Mouse (Mus musculus): ENCODE data around the gene Il6ra. TPM values are rescaled to one million over a fixed set of nuclear protein-coding genes. Genes with fewer than 3 reads are reported as not detected.
A peak's percentile ranks its signal among the peaks of the same experiment; 100 is the strongest.

Gene Il6ra
- polyA plus RNA-seq, 1 experiment from 2014 or later: 1.6 TPM

DNA sequence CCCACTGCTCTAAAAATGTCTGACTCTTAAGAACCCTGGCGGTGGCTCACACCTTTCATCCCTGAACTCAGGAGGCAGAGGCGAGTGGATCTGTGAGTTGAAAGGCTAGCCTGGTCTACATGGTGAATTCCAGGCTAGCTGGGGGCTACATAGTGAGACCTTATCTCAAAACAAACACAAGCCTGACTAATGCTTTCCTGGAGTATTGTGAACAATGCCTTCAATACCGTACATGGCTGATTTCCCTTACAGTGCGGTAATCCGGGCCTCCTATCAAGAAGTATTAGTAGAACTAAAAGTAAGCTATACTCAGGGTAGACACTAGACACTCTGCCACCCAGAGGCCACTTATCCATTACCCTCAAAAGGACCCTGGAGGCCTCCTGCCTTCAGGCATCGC lies 64.9 kb downstream of the Il6ra start:
- Histone ChIP-seq H3K27ac (ENCODE audit: low read length) (no peak overlapping the region), H3K4me2 (replicated peaks; ENCODE audit: low read depth, low read length) (no peak overlapping the region), H3K27me3 (ENCODE audit: control insufficient read depth, insufficient read depth, low read length) (no peaks in the 10 kb centered on the region), H3K36me3 (ENCODE audit: control insufficient read depth, insufficient read depth, low read length) (no peaks in the 10 kb centered on the region), H3K9me3 (ENCODE audit: control insufficient read depth, low read depth, low read length) (no peaks in the 10 kb centered on the region), H3K4me1 (ENCODE audit: control insufficient read depth, insufficient read depth, low read length) (no peaks in the 10 kb centered on the region), H3K4me3 (ENCODE audit: low read depth, low read length) (no peak overlapping the region), H3K9ac (replicated peaks; ENCODE audit: low read depth, low read length) (no peak overlapping the region)
- 83% methylated on average over 6 of the region's 6 CpGs for WGBS
- no peak for ATAC-seq (ENCODE audit: insufficient number of reproducible peaks, insufficient read depth, low FRiP score, low read depth)

DNA sequence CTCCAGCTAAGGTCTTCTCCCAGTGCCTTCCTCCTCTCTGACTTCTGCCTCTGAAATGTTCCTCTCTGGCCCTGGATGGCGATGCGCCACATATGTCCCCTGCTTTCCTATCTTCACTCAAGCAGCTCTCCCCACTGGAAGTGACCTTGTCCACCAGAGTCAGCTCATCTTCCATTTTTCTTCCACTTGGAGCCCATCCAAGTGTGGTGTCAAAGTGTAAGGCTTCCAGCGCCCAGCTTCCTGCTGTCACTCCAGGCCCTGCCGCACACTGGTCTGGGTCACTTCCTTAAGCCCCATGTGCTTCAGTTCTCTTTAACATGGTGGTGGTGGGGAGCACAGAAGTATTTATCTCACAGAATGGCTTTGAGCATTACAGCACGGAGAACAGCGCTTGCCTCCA lies 65.4 kb downstream of the Il6ra start:
- no peak overlapping the region for H3K27ac ChIP-seq (ENCODE audit: low read length)

DNA sequence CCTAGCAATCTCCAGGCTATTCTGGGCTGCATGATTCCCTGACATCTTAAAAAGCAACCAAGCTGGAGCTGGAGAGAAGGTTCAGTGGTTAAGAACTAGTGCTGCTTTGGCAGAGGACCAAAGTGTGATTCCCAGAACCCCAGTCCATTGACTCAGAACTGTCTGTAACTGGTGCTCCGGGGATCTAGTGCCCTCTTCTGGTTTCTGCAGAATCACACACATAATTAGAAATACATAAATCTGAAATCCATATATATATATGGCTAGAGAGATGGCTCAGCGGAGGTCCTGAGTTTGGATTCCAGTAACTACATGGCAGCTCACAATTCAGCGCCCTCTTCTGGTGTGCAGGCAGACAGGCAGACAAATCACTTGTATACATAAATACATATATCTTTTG lies 65.9 kb downstream of the Il6ra start:
- H3K9ac ChIP-seq (replicated peaks; ENCODE audit: low read depth, low read length): no peak overlapping the region
- WGBS: 74% methylated on average over 3 of the region's 3 CpGs
- ATAC-seq (ENCODE audit: insufficient number of reproducible peaks, insufficient read depth, low FRiP score, low read depth): no peak

More for the DNA sequence above, 65.4 kb downstream of the Il6ra start:
- H3K27me3 ChIP-seq (ENCODE audit: control insufficient read depth, insufficient read depth, low read length): no peaks in the 10 kb centered on the region
- H3K36me3 ChIP-seq (ENCODE audit: control insufficient read depth, insufficient read depth, low read length): no peaks in the 10 kb centered on the region
- H3K9me3 ChIP-seq (ENCODE audit: control insufficient read depth, low read depth, low read length): no peaks in the 10 kb centered on the region
- no peak overlapping the region for H3K4me2 ChIP-seq (replicated peaks; ENCODE audit: low read depth, low read length)
- H3K4me3 ChIP-seq (ENCODE audit: low read depth, low read length): no peak overlapping the region
- 69% methylated on average over 6 of the region's 6 CpGs for WGBS
- ATAC-seq (ENCODE audit: insufficient number of reproducible peaks, insufficient read depth, low FRiP score, low read depth): no peak
- H3K4me1 ChIP-seq (ENCODE audit: control insufficient read depth, insufficient read depth, low read length): no peaks in the 10 kb centered on the region
- H3K9ac ChIP-seq (replicated peaks; ENCODE audit: low read depth, low read length): no peak overlapping the region

DNA sequence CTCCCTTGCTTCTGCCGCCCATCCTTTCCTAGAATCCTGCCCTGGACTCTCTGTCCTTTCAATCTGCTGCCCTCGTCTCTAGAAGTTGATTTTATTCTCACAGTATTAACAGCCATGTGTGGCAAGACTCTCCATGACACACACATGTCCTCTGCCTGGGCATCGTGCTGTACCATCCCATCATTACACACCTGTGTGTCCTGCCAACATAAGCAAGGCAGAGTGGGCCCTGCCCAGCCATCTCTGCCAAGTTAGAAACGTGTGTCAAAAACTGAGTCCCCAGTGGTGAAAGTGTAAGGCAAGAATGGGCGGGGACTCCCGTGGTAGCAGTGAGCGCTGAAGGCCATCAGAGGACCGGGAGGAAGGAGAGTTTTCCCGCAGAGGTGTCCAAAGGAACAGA lies 67.2 kb downstream of the Il6ra start:
- Histone ChIP-seq H3K4me3 (ENCODE audit: low read depth, low read length) (no peak overlapping the region), H3K36me3 (ENCODE audit: control insufficient read depth, insufficient read depth, low read length) (no peaks in the 10 kb centered on the region), H3K4me2 (replicated peaks; ENCODE audit: low read depth, low read length) (no peak overlapping the region), H3K27ac (ENCODE audit: low read length) (no peak overlapping the region), H3K4me1 (ENCODE audit: control insufficient read depth, insufficient read depth, low read length) (no peaks in the 10 kb centered on the region), H3K27me3 (ENCODE audit: control insufficient read depth, insufficient read depth, low read length) (no peaks in the 10 kb centered on the region), H3K9ac (replicated peaks; ENCODE audit: low read depth, low read length) (no peak overlapping the region), H3K9me3 (ENCODE audit: control insufficient read depth, low read depth, low read length) (no peaks in the 10 kb centered on the region)
- ATAC-seq (ENCODE audit: insufficient number of reproducible peaks, insufficient read depth, low FRiP score, low read depth): no peak
- 75% methylated on average over 9 of the region's 9 CpGs for WGBS

More for the DNA sequence above, 65.9 kb downstream of the Il6ra start:
- no peak overlapping the region for H3K27ac ChIP-seq (ENCODE audit: low read length)
- H3K9me3 ChIP-seq (ENCODE audit: control insufficient read depth, low read depth, low read length): no peaks in the 10 kb centered on the region
- no peaks in the 10 kb centered on the region for H3K4me1 ChIP-seq (ENCODE audit: control insufficient read depth, insufficient read depth, low read length)
- H3K36me3 ChIP-seq (ENCODE audit: control insufficient read depth, insufficient read depth, low read length): no peaks in the 10 kb centered on the region
- H3K4me2 ChIP-seq (replicated peaks; ENCODE audit: low read depth, low read length): no peak overlapping the region
- no peak overlapping the region for H3K4me3 ChIP-seq (ENCODE audit: low read depth, low read length)
- no peaks in the 10 kb centered on the region for H3K27me3 ChIP-seq (ENCODE audit: control insufficient read depth, insufficient read depth, low read length)

GRCm38 (mm10) chr3:89843148-89843547 lies 69.8 kb downstream of the Il6ra start:
- no peak overlapping the region for H3K4me3 ChIP-seq (ENCODE audit: low read depth, low read length)
- H3K27me3 ChIP-seq (ENCODE audit: control insufficient read depth, insufficient read depth, low read length): no peaks in the 10 kb centered on the region
- H3K4me1 ChIP-seq (ENCODE audit: control insufficient read depth, insufficient read depth, low read length): no peaks in the 10 kb centered on the region
- no peak overlapping the region for H3K4me2 ChIP-seq (replicated peaks; ENCODE audit: low read depth, low read length)
- H3K27ac ChIP-seq (ENCODE audit: low read length): no peak overlapping the region
- H3K36me3 ChIP-seq (ENCODE audit: control insufficient read depth, insufficient read depth, low read length): no peaks in the 10 kb centered on the region
- no peak overlapping the region for H3K9ac ChIP-seq (replicated peaks; ENCODE audit: low read depth, low read length)
- WGBS: 50% methylated on average over 9 of the region's 9 CpGs
- ATAC-seq (ENCODE audit: insufficient number of reproducible peaks, insufficient read depth, low FRiP score, low read depth): no peak
- no peaks in the 10 kb centered on the region for H3K9me3 ChIP-seq (ENCODE audit: control insufficient read depth, low read depth, low read length)

DNA sequence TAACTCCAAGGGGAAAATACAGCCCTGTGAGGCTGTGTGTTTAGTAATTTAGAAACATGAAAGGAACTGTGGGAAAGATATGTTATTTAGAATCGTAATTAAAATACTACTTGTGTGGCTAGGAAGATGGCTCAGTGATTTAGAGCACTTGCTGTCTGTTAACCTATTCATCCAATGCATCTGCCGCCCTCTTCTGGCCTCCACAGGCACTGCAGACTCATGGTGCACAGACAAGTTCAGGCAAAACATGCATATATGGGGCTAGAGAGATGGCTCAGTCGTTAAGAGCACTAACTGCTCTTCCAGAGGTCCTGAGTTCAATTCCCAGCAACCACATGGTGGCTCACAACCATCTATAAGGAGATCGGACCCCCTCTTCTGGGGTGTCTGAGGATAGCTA lies 70.7 kb downstream of the Il6ra start:
- no peaks in the 10 kb centered on the region for H3K4me1 ChIP-seq (ENCODE audit: control insufficient read depth, insufficient read depth, low read length)
- no peak for ATAC-seq (ENCODE audit: insufficient number of reproducible peaks, insufficient read depth, low FRiP score, low read depth)

GRCm38 (mm10) chr3:89835362-89835761 lies 77.6 kb downstream of the Il6ra start:
- peaks cover 23% of the 10 kb centered on the region for H3K27me3 ChIP-seq (ENCODE audit: control insufficient read depth, insufficient read depth, low read length)

More for the DNA sequence above, 70.7 kb downstream of the Il6ra start:
- H3K27ac ChIP-seq (ENCODE audit: low read length): no peak overlapping the region
- no peaks in the 10 kb centered on the region for H3K36me3 ChIP-seq (ENCODE audit: control insufficient read depth, insufficient read depth, low read length)
- 68% methylated on average over 4 of the region's 4 CpGs for WGBS
- H3K9me3 ChIP-seq (ENCODE audit: control insufficient read depth, low read depth, low read length): no peaks in the 10 kb centered on the region
- H3K27me3 ChIP-seq (ENCODE audit: control insufficient read depth, insufficient read depth, low read length): no peaks in the 10 kb centered on the region
- H3K4me2 ChIP-seq (replicated peaks; ENCODE audit: low read depth, low read length): no peak overlapping the region
- H3K4me3 ChIP-seq (ENCODE audit: low read depth, low read length): no peak overlapping the region
- no peak overlapping the region for H3K9ac ChIP-seq (replicated peaks; ENCODE audit: low read depth, low read length)

GRCm38 (mm10) chr3:89830815-89831591 lies 82.0 kb downstream of the Il6ra start, which contains the start of gene She:
TSS of gene She (plus strand) at chr3:89831370.
- H3K9ac ChIP-seq (replicated peaks; ENCODE audit: low read depth, low read length): peak within 1 kb of the TSS; percentile 45
- H3K27ac ChIP-seq (ENCODE audit: low read length): no peak within 1 kb of the TSS
- H3K27me3 ChIP-seq (ENCODE audit: control insufficient read depth, insufficient read depth, low read length): peaks cover 29% of the 10 kb centered on the region
- H3K9me3 ChIP-seq (ENCODE audit: control insufficient read depth, low read depth, low read length): no peaks in the 10 kb centered on the region
- H3K36me3 ChIP-seq (ENCODE audit: control insufficient read depth, insufficient read depth, low read length): no peaks in the 10 kb centered on the region
- H3K4me3 ChIP-seq (ENCODE audit: low read depth, low read length): peak within 1 kb of the TSS; percentile 43
- no peaks in the 10 kb centered on the region for H3K4me1 ChIP-seq (ENCODE audit: control insufficient read depth, insufficient read depth, low read length)
- peak within 1 kb of the TSS; percentile 67 for H3K4me2 ChIP-seq (replicated peaks; ENCODE audit: low read depth, low read length)
- ATAC-seq (ENCODE audit: insufficient number of reproducible peaks, insufficient read depth, low FRiP score, low read depth): peak; percentile 42; the same call in 1 of the 2 replicates
- 2% methylated on average over 83 of the region's 96 CpGs for WGBS

More at GRCm38 (mm10) chr3:89835362-89835761, 77.6 kb downstream of the Il6ra start:
- no peaks in the 10 kb centered on the region for H3K4me1 ChIP-seq (ENCODE audit: control insufficient read depth, insufficient read depth, low read length)
- H3K4me3 ChIP-seq (ENCODE audit: low read depth, low read length): no peak overlapping the region
- H3K4me2 ChIP-seq (replicated peaks; ENCODE audit: low read depth, low read length): no peak overlapping the region
- no peak overlapping the region for H3K27ac ChIP-seq (ENCODE audit: low read length)
- 35% methylated on average over 8 of the region's 8 CpGs for WGBS
- H3K9me3 ChIP-seq (ENCODE audit: control insufficient read depth, low read depth, low read length): no peaks in the 10 kb centered on the region
- no peaks in the 10 kb centered on the region for H3K36me3 ChIP-seq (ENCODE audit: control insufficient read depth, insufficient read depth, low read length)
- H3K9ac ChIP-seq (replicated peaks; ENCODE audit: low read depth, low read length): no peak overlapping the region
- no peak for ATAC-seq (ENCODE audit: insufficient number of reproducible peaks, insufficient read depth, low FRiP score, low read depth)
